Mouse (Mus musculus): ENCODE data around the gene Gli1. TPM values are rescaled to one million over a fixed set of nuclear protein-coding genes. Genes with fewer than 3 reads are reported as not detected.
A peak's percentile ranks its signal among the peaks of the same experiment; 100 is the strongest.

Gli1 gene
- polyA plus RNA-seq, 1 experiment from 2014 or later = 4.2 TPM

DNA sequence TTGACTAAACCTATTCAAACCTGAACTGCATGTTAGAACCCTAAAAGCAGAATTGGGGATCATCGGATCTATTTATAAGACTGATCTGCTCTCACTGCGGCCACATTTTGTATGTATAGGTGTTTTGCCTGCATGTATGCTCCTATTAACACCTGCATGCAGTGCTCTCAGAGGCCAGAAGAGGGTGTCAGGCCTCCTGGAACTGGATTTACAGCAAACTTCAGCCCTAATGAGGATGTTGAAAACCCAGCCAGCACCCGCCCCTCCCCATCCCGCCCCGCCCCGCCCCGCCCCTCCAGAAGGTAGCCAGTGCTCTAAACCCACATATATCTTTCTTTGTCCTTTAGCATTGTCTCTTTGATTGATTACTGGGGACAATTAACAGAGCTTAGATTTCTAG is 17.3 kb downstream of the Gli1 start:
- peaks cover 42% of the 10 kb centered on the region for H3K27me3 ChIP-seq (replicated peaks; ENCODE audit: insufficient read depth, low read length)
- H3K4me1 ChIP-seq (ENCODE audit: insufficient read depth, low read depth, low read length) = peaks cover 8% of the 10 kb centered on the region
- DNase-seq (ENCODE audit: low spot score) (peak; percentile 72), ATAC-seq (peak; percentile 53)
- no peak overlapping the region for H3K27ac ChIP-seq (ENCODE audit: low read length)
- 10% methylated on average over 7 of the region's 7 CpGs for WGBS
- no peak overlapping the region for H3K4me2 ChIP-seq (replicated peaks; ENCODE audit: low read depth, low read length)
- no peak overlapping the region for H3K9ac ChIP-seq (replicated peaks; ENCODE audit: low read depth)
- no peak overlapping the region for H3K4me3 ChIP-seq (ENCODE audit: low read depth, low read length)
- H3K36me3 ChIP-seq (ENCODE audit: insufficient read depth, low read length) = no peaks in the 10 kb centered on the region
- H3K9me3 ChIP-seq (ENCODE audit: low read length) = no peaks in the 10 kb centered on the region
- TF ChIP-seq CTCF (IDR thresholded peaks at IDR 0.05) (peak; percentile 68), EP300 (IDR thresholded peaks at IDR 0.05) (no peak)

DNA sequence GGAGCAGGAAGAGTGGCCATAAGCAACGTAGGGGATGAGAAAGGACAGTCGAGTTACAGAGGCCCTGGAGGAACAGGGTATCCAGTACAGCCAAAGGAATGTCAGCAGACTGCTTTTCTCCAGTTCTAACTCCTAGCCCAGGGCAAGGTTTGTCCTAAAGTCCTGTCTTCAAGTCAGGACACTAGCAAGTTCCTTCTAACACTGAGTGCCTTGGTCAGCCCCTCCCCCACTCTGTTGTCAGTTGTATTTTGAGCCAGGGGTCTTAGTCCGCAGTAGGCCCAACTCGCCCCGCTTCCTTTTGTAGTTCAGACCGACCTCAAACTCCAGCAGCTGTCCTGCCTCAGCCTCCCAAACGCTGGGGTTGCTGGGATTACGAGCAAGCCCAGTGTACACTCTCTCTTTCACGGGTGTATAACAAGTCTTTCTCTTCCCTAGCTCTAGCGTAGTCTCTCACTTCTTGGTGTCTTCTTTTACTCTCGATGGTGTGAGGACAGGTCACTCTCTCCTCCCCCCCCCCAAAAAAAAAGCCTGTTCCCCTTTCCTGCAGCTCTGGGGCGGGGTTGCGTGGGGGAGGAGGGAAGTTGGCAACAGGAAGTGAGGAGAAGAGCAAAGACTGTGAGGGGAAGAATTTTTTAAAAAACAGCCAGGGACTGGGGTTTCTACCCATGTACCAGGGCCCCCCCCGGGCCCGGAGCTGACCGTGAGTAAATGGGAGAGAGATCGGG is 18.5 kb downstream of the Gli1 start:
- Histone ChIP-seq H3K27ac (ENCODE audit: low read length) (no peak overlapping the region; the same call in none of the 2 replicates), H3K4me2 (replicated peaks; ENCODE audit: low read depth, low read length) (peak overlapping the region; percentile 17; the same call in 1 of the 2 replicates), H3K9me3 (ENCODE audit: low read length) (no peaks in the 10 kb centered on the region), H3K9ac (replicated peaks; ENCODE audit: low read depth) (no peak overlapping the region), H3K4me1 (ENCODE audit: insufficient read depth, low read depth, low read length) (peaks cover 8% of the 10 kb centered on the region), H3K27me3 (replicated peaks; ENCODE audit: insufficient read depth, low read length) (peaks cover 42% of the 10 kb centered on the region), H3K36me3 (ENCODE audit: insufficient read depth, low read length) (no peaks in the 10 kb centered on the region), H3K4me3 (ENCODE audit: low read depth, low read length) (no peak overlapping the region; the same call in 1 of the 2 replicates)
- ATAC-seq (no peak), DNase-seq (ENCODE audit: low spot score) (peak; percentile 51)
- WGBS = 59% methylated on average over 17 of the region's 17 CpGs
- TF ChIP-seq EP300 (IDR thresholded peaks at IDR 0.05) (no peak), CTCF (IDR thresholded peaks at IDR 0.05) (no peak)

DNA sequence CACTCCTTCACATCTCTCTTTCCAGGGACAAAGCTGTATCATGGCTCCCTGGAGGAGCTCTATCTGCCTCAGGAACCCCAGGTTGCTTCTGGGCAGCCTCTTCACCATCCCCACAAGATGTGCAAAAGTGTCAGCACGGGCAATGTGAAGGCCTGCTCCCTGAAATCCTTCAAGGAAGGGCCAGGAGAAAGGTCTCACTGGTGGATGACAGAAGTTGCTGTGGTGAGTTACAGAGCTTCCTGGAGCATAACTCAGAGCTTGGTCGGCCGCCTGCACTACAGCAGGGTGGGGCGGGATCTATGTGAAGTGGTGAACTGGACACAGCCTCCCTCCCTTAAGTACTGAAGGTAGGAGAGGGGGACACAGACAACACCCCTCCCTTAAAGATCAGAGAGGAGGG is 19.1 kb downstream of the Gli1 start:
- peaks cover 39% of the 10 kb centered on the region for H3K27me3 ChIP-seq (replicated peaks; ENCODE audit: insufficient read depth, low read length)
- TF ChIP-seq CTCF (IDR thresholded peaks at IDR 0.05) = no peak
- no peak for TF ChIP-seq EP300 (IDR thresholded peaks at IDR 0.05)
- H3K9me3 ChIP-seq (ENCODE audit: low read length) = no peaks in the 10 kb centered on the region
- no peak overlapping the region for H3K27ac ChIP-seq (ENCODE audit: low read length)
- peaks cover 8% of the 10 kb centered on the region for H3K4me1 ChIP-seq (ENCODE audit: insufficient read depth, low read depth, low read length)
- no peak overlapping the region for H3K4me3 ChIP-seq (ENCODE audit: low read depth, low read length)
- H3K9ac ChIP-seq (replicated peaks; ENCODE audit: low read depth) = no peak overlapping the region
- ATAC-seq = no peak
- no peak for DNase-seq (ENCODE audit: low spot score)
- no peaks in the 10 kb centered on the region for H3K36me3 ChIP-seq (ENCODE audit: insufficient read depth, low read length)
- WGBS = 56% methylated on average over 4 of the region's 4 CpGs
- no peak overlapping the region; the same call in 1 of the 2 replicates for H3K4me2 ChIP-seq (replicated peaks; ENCODE audit: low read depth, low read length)

DNA sequence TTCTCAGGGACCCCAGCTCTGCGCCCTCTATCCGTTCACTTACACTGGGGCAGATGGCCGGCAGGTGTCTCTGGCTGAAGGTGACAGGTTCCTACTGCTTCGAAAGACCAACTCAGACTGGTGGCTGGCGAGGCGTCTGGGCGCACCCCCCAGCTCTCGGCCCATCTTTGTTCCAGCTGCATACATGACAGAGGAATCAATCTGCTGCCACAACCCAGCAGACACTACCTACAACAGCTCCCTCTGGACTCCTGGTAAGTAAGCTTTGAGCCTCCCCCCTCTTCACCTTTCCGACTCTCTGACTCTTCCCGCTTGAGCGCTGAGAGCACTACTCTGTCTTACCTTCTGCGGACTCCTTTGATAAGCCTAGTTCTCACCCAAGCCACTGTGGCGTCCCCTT is 19.6 kb downstream of the Gli1 start:
- Histone ChIP-seq H3K9ac (replicated peaks; ENCODE audit: low read depth) (no peak overlapping the region), H3K27ac (ENCODE audit: low read length) (no peak overlapping the region), H3K4me3 (ENCODE audit: low read depth, low read length) (no peak overlapping the region), H3K36me3 (ENCODE audit: insufficient read depth, low read length) (no peaks in the 10 kb centered on the region), H3K4me1 (ENCODE audit: insufficient read depth, low read depth, low read length) (peaks cover 8% of the 10 kb centered on the region), H3K27me3 (replicated peaks; ENCODE audit: insufficient read depth, low read length) (peaks cover 34% of the 10 kb centered on the region), H3K4me2 (replicated peaks; ENCODE audit: low read depth, low read length) (no peak overlapping the region), H3K9me3 (ENCODE audit: low read length) (no peaks in the 10 kb centered on the region)
- ATAC-seq (no peak), DNase-seq (ENCODE audit: low spot score) (no peak)
- TF ChIP-seq CTCF (IDR thresholded peaks at IDR 0.05) (no peak), EP300 (IDR thresholded peaks at IDR 0.05) (no peak)
- 45% methylated on average over 13 of the region's 13 CpGs for WGBS

DNA sequence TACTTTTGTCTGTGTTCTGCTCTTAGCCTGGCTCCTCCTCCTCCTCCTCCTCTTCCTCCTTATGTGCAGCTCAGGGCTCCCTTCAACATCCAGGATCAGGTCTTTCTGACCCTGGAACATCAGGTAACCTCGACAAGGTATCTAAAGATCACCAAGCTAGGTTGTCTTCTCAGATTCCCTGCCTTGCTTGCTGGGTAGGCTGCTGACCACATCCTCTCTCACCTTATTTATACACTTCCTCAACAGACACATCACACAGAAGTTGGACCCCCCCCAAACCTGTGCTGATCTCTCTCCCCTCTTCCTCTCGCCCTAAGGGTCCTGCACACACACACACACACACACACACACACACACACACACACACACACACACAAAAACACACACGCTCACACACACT is 20.2 kb downstream of the Gli1 start, which contains the start of gene Arhgap9:
TSS of gene Arhgap9 (plus strand) at position 344 of the 400 bp plus-strand sequence.
- Histone ChIP-seq H3K9me3 (ENCODE audit: low read length) (no peaks in the 10 kb centered on the region), H3K9ac (replicated peaks; ENCODE audit: low read depth) (no peak within 1 kb of the TSS), H3K36me3 (ENCODE audit: insufficient read depth, low read length) (no peaks in the 10 kb centered on the region), H3K4me1 (ENCODE audit: insufficient read depth, low read depth, low read length) (peaks cover 7% of the 10 kb centered on the region), H3K27ac (ENCODE audit: low read length) (no peak within 1 kb of the TSS), H3K4me2 (replicated peaks; ENCODE audit: low read depth, low read length) (no peak within 1 kb of the TSS; the same call in 1 of the 2 replicates), H3K27me3 (replicated peaks; ENCODE audit: insufficient read depth, low read length) (peaks cover 30% of the 10 kb centered on the region), H3K4me3 (ENCODE audit: low read depth, low read length) (no peak within 1 kb of the TSS)
- WGBS = 78% methylated on average over 3 of the region's 3 CpGs
- TF ChIP-seq CTCF (IDR thresholded peaks at IDR 0.05) (no peak), EP300 (IDR thresholded peaks at IDR 0.05) (no peak)
- no peak for DNase-seq (ENCODE audit: low spot score)
- ATAC-seq = no peak

DNA sequence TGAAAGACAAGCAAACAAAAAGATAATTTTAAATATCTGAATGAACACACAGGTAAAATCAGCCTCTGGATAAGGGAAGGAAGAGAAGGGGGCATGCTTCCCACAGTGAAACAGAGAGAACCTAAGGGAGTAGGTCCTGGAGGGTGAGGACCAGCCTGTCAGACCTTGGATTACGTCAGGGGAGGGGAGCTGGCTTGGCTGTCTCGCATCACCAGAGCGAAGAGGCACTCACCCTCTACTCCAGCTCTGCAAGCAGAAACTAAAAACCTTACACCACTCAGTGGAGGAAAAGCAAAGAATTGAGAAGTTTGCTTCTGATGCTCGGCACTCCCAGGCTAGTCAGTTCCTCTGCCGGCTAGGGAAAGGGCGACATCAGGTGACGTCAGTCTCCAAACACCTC is 21.8 kb downstream of the Gli1 start:
- Histone ChIP-seq H3K9me3 (ENCODE audit: low read length) (no peaks in the 10 kb centered on the region), H3K9ac (replicated peaks; ENCODE audit: low read depth) (no peak overlapping the region), H3K4me1 (ENCODE audit: insufficient read depth, low read depth, low read length) (no peaks in the 10 kb centered on the region), H3K36me3 (ENCODE audit: insufficient read depth, low read length) (no peaks in the 10 kb centered on the region), H3K4me3 (ENCODE audit: low read depth, low read length) (no peak overlapping the region), H3K4me2 (replicated peaks; ENCODE audit: low read depth, low read length) (no peak overlapping the region), H3K27me3 (replicated peaks; ENCODE audit: insufficient read depth, low read length) (peaks cover 16% of the 10 kb centered on the region; the same call in 1 of the 2 replicates), H3K27ac (ENCODE audit: low read length) (no peak overlapping the region)
- WGBS = 58% methylated on average over 7 of the region's 7 CpGs
- no peak for DNase-seq (ENCODE audit: low spot score)
- TF ChIP-seq CTCF (IDR thresholded peaks at IDR 0.05) (no peak), EP300 (IDR thresholded peaks at IDR 0.05) (no peak)
- no peak for ATAC-seq
